Comparison of ENCODE assay signal across 23 mouse cellular contexts in genomic region chr7:136842751-136843150, GRCm38 (mm10). TPM values are rescaled to one million over a fixed set of nuclear protein-coding genes. Genes with fewer than 3 reads are reported as not detected.
DNase-seq lines count a peak whose midpoint lies in the region; ATAC-seq lines count a peak whose summit lies in the region.
"Had no signal": no experiment of that assay in that cellular context is flagged by ENCODE, and none has a peak within 500 bp of the region (broad histone marks: within the 10 kb centered on the region; RNA-seq: fewer than 3 reads in every experiment).

No protein-coding gene starts in this region.

- no peaks in the 10 kb centered on the region for H3K36me3 ChIP-seq in hindbrain, embryonic 10.5 days
- no peaks in the 10 kb centered on the region for H3K36me3 ChIP-seq in hindbrain, embryonic 12.5 days
- H3K36me3 ChIP-seq in midbrain, embryonic 11.5 days (ENCODE audit: control insufficient read depth, insufficient read depth, low read length) = no peaks in the 10 kb centered on the region
- H3K36me3 ChIP-seq: embryonic facial prominence, embryonic 12.5 days; forebrain, embryonic 15.5 days; G1E had no signal

- H3K9ac ChIP-seq in hindbrain, embryonic 12.5 days = no peak overlapping the region
- H3K9ac ChIP-seq in midbrain, embryonic 11.5 days (ENCODE audit: low read length) = no peak overlapping the region
- H3K9ac ChIP-seq: embryonic facial prominence, embryonic 12.5 days; forebrain, embryonic 13.5 days; forebrain, embryonic 15.5 days; forebrain, postnatal 0 days had no signal

- peak overlapping the region; percentile 18; the same call in 1 of the 2 replicates for H3K27ac ChIP-seq in hindbrain, embryonic 10.5 days
- H3K27ac ChIP-seq in hindbrain, embryonic 12.5 days = no peak overlapping the region
- H3K27ac ChIP-seq in midbrain, embryonic 11.5 days (ENCODE audit: low read depth, low read length) = no peak overlapping the region
- H3K27ac ChIP-seq: embryonic facial prominence, embryonic 12.5 days; forebrain, embryonic 13.5 days; forebrain, embryonic 15.5 days had no signal

- peaks cover 68% of the 10 kb centered on the region for H3K4me1 ChIP-seq in hindbrain, embryonic 10.5 days (replicated peaks)
- H3K4me1 ChIP-seq in hindbrain, embryonic 12.5 days = peaks cover 31% of the 10 kb centered on the region
- peaks cover 5% of the 10 kb centered on the region; the same call in 1 of the 2 replicates for H3K4me1 ChIP-seq in midbrain, embryonic 11.5 days (ENCODE audit: control insufficient read depth, insufficient read depth, low read length)

- WGBS in hindbrain, embryonic 10.5 days = 54% methylated on average over 7 of the region's 7 CpGs
- WGBS in hindbrain, embryonic 12.5 days = 35% methylated on average over 7 of the region's 7 CpGs
- 71% methylated on average over 7 of the region's 7 CpGs for WGBS in midbrain, embryonic 11.5 days

- peak; percentile 41 for DNase-seq in adrenal gland, adult 2 months
- no peak for DNase-seq in adrenal gland, postnatal 10 days
- DNase-seq in adrenal gland, postnatal 14 days = peak; percentile 45
- DNase-seq in adrenal gland, postnatal 25 days = no peak
- DNase-seq in hindbrain, embryonic 10.5 days (ENCODE audit: low spot score) = no peak
- DNase-seq in midbrain, embryonic 11.5 days (ENCODE audit: low spot score, missing footprints) = no peak
- DNase-seq: B cell, adult 2 months; cerebellum, adult 18-20 months; cerebellum, adult 8-10 months; cerebellum, adult 9-11 months; cerebellum, postnatal 14 days; cerebellum, postnatal 36 days; embryo, embryonic 11 days; forebrain, postnatal 0 days had no signal

- no peak for ATAC-seq in hindbrain, embryonic 12.5 days (ENCODE audit: low FRiP score)
- ATAC-seq in midbrain, embryonic 11.5 days (ENCODE audit: low FRiP score) = no peak
- ATAC-seq: activated CD4-positive, CD25-positive, alpha-beta regulatory T cell, adult 4 months; CD4-positive, CD25-positive, alpha-beta regulatory T cell, adult 4 months; forebrain, embryonic 13.5 days; forebrain, embryonic 15.5 days; forebrain, postnatal 0 days; Patski had no signal

- no peak overlapping the region for H3K4me2 ChIP-seq in hindbrain, embryonic 12.5 days (replicated peaks)
- H3K4me2 ChIP-seq in midbrain, embryonic 11.5 days = no peak overlapping the region
- H3K4me2 ChIP-seq: embryonic facial prominence, embryonic 12.5 days; forebrain, embryonic 13.5 days; forebrain, embryonic 15.5 days had no signal

- H3K9me3 ChIP-seq in hindbrain, embryonic 10.5 days = no peaks in the 10 kb centered on the region
- no peaks in the 10 kb centered on the region for H3K9me3 ChIP-seq in hindbrain, embryonic 12.5 days (replicated peaks)
- no peaks in the 10 kb centered on the region for H3K9me3 ChIP-seq in midbrain, embryonic 11.5 days (ENCODE audit: control insufficient read depth, low read length)
- H3K9me3 ChIP-seq: embryonic facial prominence, embryonic 12.5 days; forebrain, embryonic 13.5 days; forebrain, embryonic 15.5 days had no signal

- peaks cover 13% of the 10 kb centered on the region; the same call in 1 of the 2 replicates for H3K27me3 ChIP-seq in hindbrain, embryonic 10.5 days (ENCODE audit: insufficient read depth, poor library complexity, severe bottlenecking)
- 0 out of 2 replicates have a peak, but pooled peaks cover 2% of the 10 kb centered on the region for H3K27me3 ChIP-seq in hindbrain, embryonic 12.5 days
- H3K27me3 ChIP-seq in midbrain, embryonic 11.5 days (ENCODE audit: control insufficient read depth, insufficient read depth, low read length) = no peaks in the 10 kb centered on the region
- H3K27me3 ChIP-seq: CH12.LX; embryonic facial prominence, embryonic 12.5 days had no signal

- no peak overlapping the region for H3K4me3 ChIP-seq in hindbrain, embryonic 10.5 days
- no peak overlapping the region for H3K4me3 ChIP-seq in hindbrain, embryonic 12.5 days
- no peak overlapping the region for H3K4me3 ChIP-seq in midbrain, embryonic 11.5 days (ENCODE audit: low read depth, low read length)
- H3K4me3 ChIP-seq: embryonic facial prominence, embryonic 12.5 days; forebrain, embryonic 13.5 days; forebrain, embryonic 15.5 days had no signal

RNA-seq across cellular contexts. Expression of gene Mgmt, which starts 51.7 kb away (rescaled TPM):
- 1 to 10 TPM; 4.1 to 4.4 TPM for total RNA-seq in adrenal gland, adult 2 months (2021)
- 3.2 and 3.4 TPM in 2 replicates for polyA plus RNA-seq in adrenal gland, adult 2 months (2012; rRNA removed)
- total RNA-seq in adrenal gland, postnatal 10 days (2021) = 1 to 10 TPM; 8.0 to 9.0 TPM
- total RNA-seq in adrenal gland, postnatal 14 days (2021) = 6.0 and 6.3 TPM in 2 replicates
- 5.2 and 6.4 TPM in 2 replicates for total RNA-seq in adrenal gland, postnatal 25 days (2021)
- polyA plus RNA-seq in hindbrain, embryonic 10.5 days (2016; fragmentation: Nextera tagmentation; extraction: Ambion mirVana) = 4.8 and 5.5 TPM in 2 replicates
- polyA plus RNA-seq in hindbrain, embryonic 12.5 days (2016; fragmentation: Nextera tagmentation; extraction: Ambion mirVana) = 3.5 and 3.6 TPM in 2 replicates
- polyA plus RNA-seq in midbrain, embryonic 11.5 days (2014; fragmentation: Nextera tagmentation; extraction: Ambion mirVana) = 3.0 and 3.7 TPM in 2 replicates
- polyA plus RNA-seq: Patski had no signal

Comparison
In these comparisons a context has a peak if more than half of its experiments do, and no peak if none do; other contexts are left out.
1. DNase-seq: peak in adrenal gland, adult 2 months (single experiment) and adrenal gland, postnatal 14 days (single experiment); none in adrenal gland, postnatal 10 days (single experiment), adrenal gland, postnatal 25 days (single experiment), hindbrain, embryonic 10.5 days (single experiment) and midbrain, embryonic 11.5 days (single experiment).